Mouse (Mus musculus) monocyte, adult 5-6 weeks (primary cell): ENCODE data around the gene Cxcr5. TPM values are rescaled to one million over a fixed set of nuclear protein-coding genes. Genes with fewer than 3 reads are reported as not detected.

Experiments used
- ATAC-seq: fragments of 153-309, 156-312 bp; replicated peaks from 2 replicates; pipeline ENCODE4 v1.8.0; 2017; ENCODE audit warnings: mild to moderate bottlenecking; ENCODE audit not compliant: low TSS enrichment, insufficient number of reproducible peaks, severe bottlenecking, poor library complexity, low FRiP score
- total RNA-seq: library from RNA; stranded (forward); fragments of 200-1000, 200-491, 200-594 nt; gene quantifications from 3 replicates; pipeline ENCODE4 v1.2.3, GENCODE M21; 2017

The Cxcr5 gene
- total RNA-seq, 1 experiment from 2014 or later: 17.5 TPM

GRCm38 (mm10) chr9:44487441-44487840 lies 74.2 kb downstream of the Cxcr5 start:
- no peak for ATAC-seq

- ATAC-seq: no peak
Measured at GRCm38 (mm10) chr9:44486741-44487421, 74.8 kb downstream of the Cxcr5 start.

- ATAC-seq: no peak
Measured at GRCm38 (mm10) chr9:44486335-44486734, 75.3 kb downstream of the Cxcr5 start.

DNA sequence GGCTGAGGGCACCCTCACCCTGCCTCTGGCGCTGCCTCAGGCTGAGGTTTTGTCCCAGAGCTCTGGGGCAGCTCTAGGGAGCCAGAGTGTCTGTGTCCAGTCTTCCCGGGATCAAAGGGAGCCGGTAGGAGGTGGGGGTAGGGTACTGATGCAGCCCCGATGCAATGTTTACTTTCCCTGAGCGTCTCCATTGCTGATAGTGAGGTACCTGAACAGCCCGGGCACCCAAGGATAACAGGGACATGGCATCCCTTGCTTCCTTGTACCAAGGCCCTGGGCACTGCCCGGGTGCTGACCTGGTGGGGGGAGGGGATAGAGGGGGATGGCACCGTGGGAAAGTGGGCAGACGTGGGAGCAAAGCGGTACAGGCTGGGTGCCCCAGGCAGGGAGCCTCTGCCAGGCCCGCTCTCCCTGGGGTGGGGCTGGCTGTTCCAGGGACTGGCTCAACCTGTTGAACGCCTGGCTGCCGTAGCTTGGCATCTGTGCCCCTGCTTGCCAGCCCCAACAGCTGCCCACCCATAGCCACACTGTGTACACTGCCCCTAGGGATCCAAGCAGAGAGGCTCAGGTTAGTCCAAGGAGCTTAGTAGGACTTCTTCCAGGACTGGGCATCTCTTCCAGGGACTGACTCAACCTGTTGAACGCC lies 76.0 kb downstream of the Cxcr5 start:
- no peak for ATAC-seq

DNA sequence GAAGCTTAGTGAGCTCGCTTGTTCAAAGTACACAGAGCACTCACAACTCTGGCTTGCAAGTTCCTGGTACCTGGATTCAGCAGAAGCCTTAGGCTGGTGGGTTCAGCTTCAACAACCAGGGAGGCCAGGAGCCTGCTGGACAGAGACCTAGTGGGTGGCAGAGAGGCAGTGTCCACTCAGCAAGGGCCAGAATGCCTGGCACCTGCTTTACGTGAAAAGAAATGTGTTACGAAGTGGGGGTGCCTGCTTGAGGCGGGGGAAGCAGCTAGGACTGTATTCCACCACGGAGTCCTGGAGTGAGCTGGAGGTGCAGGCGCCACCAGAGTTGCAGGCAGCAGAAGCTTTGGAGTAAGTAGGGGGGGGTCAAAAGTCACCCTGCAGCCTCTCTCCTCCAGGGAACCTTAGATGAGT lies 76.6 kb downstream of the Cxcr5 start:
- ATAC-seq: no peak

- no peak for ATAC-seq
Measured at GRCm38 (mm10) chr9:44484311-44485104, 77.2 kb downstream of the Cxcr5 start.

- 0 out of 2 replicates have a peak, but pooled peaks have one; percentile 9 for ATAC-seq
Measured at GRCm38 (mm10) chr9:44483510-44484044, 78.1 kb downstream of the Cxcr5 start.

DNA sequence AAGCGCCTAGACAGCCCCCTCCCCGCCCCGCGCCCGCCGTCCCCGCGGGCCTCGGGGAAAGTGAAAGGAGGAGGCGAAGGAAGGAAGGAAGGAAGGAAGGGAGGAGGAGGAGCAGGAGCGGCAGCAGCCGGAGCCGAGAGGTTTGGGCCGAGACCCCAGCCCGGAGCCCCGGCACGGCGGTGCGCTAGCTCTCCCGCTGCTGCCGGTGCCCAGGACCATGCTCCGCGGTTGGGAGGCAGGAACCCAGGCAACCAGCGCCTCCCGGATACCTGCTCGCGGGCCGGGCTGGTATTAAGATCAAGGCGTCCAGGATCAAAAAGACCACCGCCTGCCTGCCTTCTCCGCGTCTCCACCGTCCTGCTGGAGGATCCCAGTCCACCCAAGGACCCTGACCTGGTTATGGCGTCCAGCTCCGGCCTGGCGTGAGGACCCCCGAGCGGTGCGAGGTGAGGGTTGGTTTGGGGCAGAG lies 78.6 kb downstream of the Cxcr5 start:
- ATAC-seq: no peak

DNA sequence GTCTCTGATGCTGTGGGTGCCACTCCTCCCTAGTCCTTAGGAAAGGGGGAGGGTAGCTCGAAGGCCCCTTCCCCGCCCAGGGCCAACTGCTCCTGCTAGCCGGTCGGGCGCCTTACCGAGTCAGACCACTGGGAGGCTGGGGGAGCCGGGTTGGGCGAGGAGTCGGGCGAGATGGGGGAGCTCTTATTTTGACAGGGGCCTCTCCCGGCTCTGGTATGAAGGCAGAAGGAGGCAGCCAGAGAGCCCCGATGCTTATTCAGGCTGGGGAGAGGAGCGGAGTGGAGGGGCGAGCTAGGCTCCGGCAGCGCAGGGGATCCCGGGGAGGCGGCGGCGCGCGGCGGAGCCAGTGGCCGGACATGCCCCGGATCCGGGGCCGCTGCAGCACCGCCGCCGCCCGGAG lies 79.1 kb downstream of the Cxcr5 start, which contains the start of gene Bcl9l:
Bcl9l (plus strand) TSS at position 274 of the 400 bp plus-strand sequence.
- peak; percentile 62 for ATAC-seq

GRCm38 (mm10) chr9:44482112-44482511 lies 79.6 kb downstream of the Cxcr5 start:
- ATAC-seq: no peak

GRCm38 (mm10) chr9:44479628-44480428 lies 81.8 kb downstream of the Cxcr5 start:
- ATAC-seq: peak; percentile 61; the same call in 1 of the 2 replicates

- no peak for ATAC-seq
Measured at GRCm38 (mm10) chr9:44478959-44479605, 82.6 kb downstream of the Cxcr5 start.

DNA sequence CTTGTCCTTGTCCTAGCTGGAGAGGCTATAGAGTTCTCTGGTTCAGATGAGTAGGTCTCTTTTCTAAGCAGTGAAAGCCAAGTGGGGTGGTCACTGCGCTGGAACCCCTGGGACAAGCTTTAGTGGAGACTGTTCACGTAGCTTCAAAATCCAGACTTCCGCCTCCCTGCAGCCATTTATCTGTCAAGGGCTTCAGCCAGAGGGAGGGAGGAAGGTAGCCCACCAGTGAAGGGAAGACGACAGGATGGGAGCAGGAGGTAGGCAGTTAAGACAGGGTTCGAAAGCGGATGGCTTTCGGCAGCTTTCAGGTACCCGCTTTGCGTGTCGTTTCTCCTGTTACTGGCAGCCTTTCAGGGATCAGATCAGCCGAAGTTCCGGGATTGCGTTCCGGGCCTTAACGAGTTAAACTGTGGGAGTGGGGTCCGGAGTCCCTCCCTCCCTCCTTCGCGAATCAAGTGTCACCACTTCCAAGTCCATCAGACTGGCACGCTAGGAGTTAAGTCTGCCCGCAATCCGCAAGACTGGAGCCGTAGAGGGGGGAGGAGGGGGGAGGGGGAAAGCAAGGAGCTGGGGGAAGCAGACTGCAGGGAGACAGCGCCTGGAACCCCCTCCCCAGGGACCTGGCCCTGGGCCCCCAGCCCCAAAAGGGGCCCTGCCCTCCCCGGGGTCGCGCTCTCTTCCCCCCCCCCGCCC lies 83.3 kb downstream of the Cxcr5 start:
- ATAC-seq: no peak

DNA sequence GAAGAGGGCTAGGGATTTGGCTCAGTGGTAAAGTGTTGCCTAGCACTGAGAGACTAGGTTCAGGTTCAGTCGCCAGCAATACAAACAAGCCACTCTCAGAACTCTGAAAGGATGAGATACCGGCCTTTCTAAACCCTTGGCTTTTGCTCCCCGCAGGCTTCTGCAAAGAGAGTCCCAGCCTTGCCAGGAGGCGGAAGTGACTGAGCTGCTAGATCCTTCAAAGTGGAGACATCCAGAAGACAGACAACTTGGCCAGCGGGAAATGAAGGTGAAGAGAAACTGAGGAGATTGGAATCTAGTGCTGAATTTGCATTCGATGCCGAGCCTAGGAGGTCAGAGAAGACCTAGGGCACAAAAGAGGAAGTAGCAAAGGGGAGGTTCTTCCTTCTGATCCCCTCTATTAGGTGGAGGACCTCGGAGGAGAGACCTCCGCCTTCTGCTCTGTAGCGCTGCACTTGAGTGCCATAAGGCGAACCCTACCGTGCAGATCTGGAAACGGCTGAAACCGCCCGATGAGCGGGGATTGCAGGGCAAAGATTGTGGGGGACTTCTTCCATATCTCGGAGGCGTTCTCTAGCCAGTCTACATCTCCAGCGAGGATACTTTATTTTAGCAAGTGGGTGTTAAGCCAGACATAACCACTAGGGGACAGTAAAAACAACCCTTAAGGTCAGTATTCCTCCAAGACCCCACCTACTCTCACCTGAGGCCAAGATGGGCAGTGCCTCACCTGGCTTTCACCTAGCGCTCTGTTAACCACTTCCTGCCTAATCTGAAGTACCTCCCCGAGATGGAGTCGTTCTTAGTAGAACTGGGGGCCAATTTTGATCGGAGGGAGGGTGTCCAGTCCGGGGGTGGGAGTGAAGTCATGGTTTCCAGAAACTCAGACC lies 84.1 kb downstream of the Cxcr5 start:
- peak; percentile 47 for ATAC-seq

DNA sequence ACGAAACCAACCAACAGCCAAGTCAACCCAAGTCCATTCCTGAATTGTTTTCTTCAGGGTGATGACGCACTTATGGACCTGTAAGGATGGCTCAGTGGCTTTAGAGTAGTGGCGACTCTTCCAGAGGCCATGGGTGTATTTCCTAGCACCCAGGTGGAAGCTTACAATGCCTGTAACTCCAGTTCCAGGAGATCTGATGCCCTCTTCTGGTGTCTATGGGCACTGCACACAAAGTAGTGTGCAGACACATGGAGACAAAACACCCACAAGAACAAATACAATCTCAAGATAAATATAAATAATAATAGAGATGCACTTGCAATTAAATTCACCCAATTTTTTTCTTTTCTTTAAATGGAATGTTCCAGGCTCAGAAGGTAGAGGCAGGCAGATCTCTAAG lies 85.7 kb downstream of the Cxcr5 start:
- ATAC-seq: no peak

DNA sequence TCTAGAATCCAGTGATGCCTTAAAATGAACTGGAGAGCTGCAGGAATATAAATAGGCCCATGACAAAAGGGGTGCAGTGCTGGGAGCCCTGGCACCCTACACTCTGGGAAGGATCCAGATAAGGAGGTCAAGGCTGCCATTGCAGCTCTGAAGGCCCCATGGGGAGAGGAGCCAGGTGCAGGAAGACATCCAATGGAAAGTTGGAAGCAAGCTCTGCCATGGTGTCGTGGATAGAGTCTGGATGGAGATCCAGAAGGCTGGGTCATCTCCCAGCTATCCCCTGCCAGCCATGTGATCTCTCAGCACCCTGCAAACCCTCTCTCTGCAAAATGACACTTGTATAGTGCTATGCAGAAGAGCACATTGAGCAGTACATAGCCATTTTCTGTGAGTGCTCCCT lies 87.3 kb downstream of the Cxcr5 start:
- no peak for ATAC-seq
